Mouse (Mus musculus): ENCODE results near the gene Rpl9-ps6.

Rpl9-ps6 gene

GRCm38 (mm10) chr19:32466478-32466877 is at the start of gene Rpl9-ps6:
Rpl9-ps6 (minus strand) TSS chr19:32466578.
- no peak for DNase-seq (ENCODE audit: low read depth, low spot score)

- peak; percentile 43 for DNase-seq (ENCODE audit: low read depth, low spot score)
Observed at GRCm38 (mm10) chr19:32512518-32512917, 46.1 kb upstream of the Rpl9-ps6 start.

GRCm38 (mm10) chr19:32510962-32511361 is 44.6 kb upstream of the Rpl9-ps6 start:
- DNase-seq (ENCODE audit: low read depth, low spot score): no peak

- DNase-seq (ENCODE audit: low read depth, low spot score): no peak
Observed at GRCm38 (mm10) chr19:32510267-32510666, 43.9 kb upstream of the Rpl9-ps6 start.

- DNase-seq (ENCODE audit: low read depth, low spot score): no peak
Observed at GRCm38 (mm10) chr19:32507526-32507925, 41.1 kb upstream of the Rpl9-ps6 start.

- no peak for DNase-seq (ENCODE audit: low read depth, low spot score)
Observed at GRCm38 (mm10) chr19:32507100-32507499, 40.7 kb upstream of the Rpl9-ps6 start.

GRCm38 (mm10) chr19:32506514-32506913 is 40.1 kb upstream of the Rpl9-ps6 start:
- DNase-seq (ENCODE audit: low read depth, low spot score): no peak

- no peak for DNase-seq (ENCODE audit: low read depth, low spot score)
Observed at GRCm38 (mm10) chr19:32506081-32506480, 39.7 kb upstream of the Rpl9-ps6 start.

GRCm38 (mm10) chr19:32501414-32501813 is 35.0 kb upstream of the Rpl9-ps6 start:
- peak; percentile 70 for DNase-seq (ENCODE audit: low read depth, low spot score)

- no peak for DNase-seq (ENCODE audit: low read depth, low spot score)
Observed at GRCm38 (mm10) chr19:32498002-32498401, 31.6 kb upstream of the Rpl9-ps6 start.

- DNase-seq (ENCODE audit: low read depth, low spot score): no peak
Observed at GRCm38 (mm10) chr19:32497411-32497810, 31.0 kb upstream of the Rpl9-ps6 start.

- no peak for DNase-seq (ENCODE audit: low read depth, low spot score)
Observed at GRCm38 (mm10) chr19:32495034-32495433, 28.7 kb upstream of the Rpl9-ps6 start.

- DNase-seq (ENCODE audit: low read depth, low spot score): no peak
Observed at GRCm38 (mm10) chr19:32494611-32495010, 28.2 kb upstream of the Rpl9-ps6 start.

GRCm38 (mm10) chr19:32493471-32493870 is 27.1 kb upstream of the Rpl9-ps6 start:
- DNase-seq (ENCODE audit: low read depth, low spot score): no peak

GRCm38 (mm10) chr19:32492981-32493380 is 26.6 kb upstream of the Rpl9-ps6 start:
- no peak for DNase-seq (ENCODE audit: low read depth, low spot score)

- DNase-seq (ENCODE audit: low read depth, low spot score): no peak
Observed at GRCm38 (mm10) chr19:32492339-32492738, 26.0 kb upstream of the Rpl9-ps6 start.

- no peak for DNase-seq (ENCODE audit: low read depth, low spot score)
Observed at GRCm38 (mm10) chr19:32490976-32491375, 24.6 kb upstream of the Rpl9-ps6 start.

GRCm38 (mm10) chr19:32489166-32489895 is 23.0 kb upstream of the Rpl9-ps6 start:
- no peak for DNase-seq (ENCODE audit: low read depth, low spot score)

GRCm38 (mm10) chr19:32487595-32488255 is 21.3 kb upstream of the Rpl9-ps6 start:
- no peak for DNase-seq (ENCODE audit: low read depth, low spot score)

- peak; percentile 76 for DNase-seq (ENCODE audit: low read depth, low spot score)
Observed at GRCm38 (mm10) chr19:32486106-32486724, 19.8 kb upstream of the Rpl9-ps6 start.

- peak; percentile 69 for DNase-seq (ENCODE audit: low read depth, low spot score)
Observed at GRCm38 (mm10) chr19:32485681-32486105, 19.3 kb upstream of the Rpl9-ps6 start, which contains the start of gene Minpp1. Minpp1 (plus strand) TSS chr19:32485769.

- DNase-seq (ENCODE audit: low read depth, low spot score): peak; percentile 48
Observed at GRCm38 (mm10) chr19:32484941-32485660, 18.7 kb upstream of the Rpl9-ps6 start.
